Mouse (Mus musculus) myocyte (in vitro differentiated cells): ENCODE measurements around the gene Tm9sf1. TPM values are rescaled to one million over a fixed set of nuclear protein-coding genes. Genes with fewer than 3 reads are reported as not detected.
A peak's percentile ranks its signal among the peaks of the same experiment; 100 is the strongest.

Source experiments
- H3K27me3 ChIP-seq: one replicate; pipeline ENCODE4 v1.6.1; 2011; ENCODE audit not compliant: control insufficient read depth, insufficient read depth, insufficient read length
- H3K36me3 ChIP-seq: one replicate; pipeline ENCODE4 v1.6.1; 2011; ENCODE audit not compliant: control insufficient read depth, insufficient read depth
- H3K4me2 ChIP-seq: one replicate; pipeline ENCODE4 v1.6.1; 2011; ENCODE audit warnings: low read depth, control low read depth
- H3K4me3 ChIP-seq: one replicate; pipeline ENCODE4 v1.5.1; 2011; ENCODE audit warnings: mild to moderate bottlenecking, control low read depth, moderate library complexity
- H3K79me2 ChIP-seq: one replicate; pipeline ENCODE4 v1.6.1; 2011; ENCODE audit not compliant: control insufficient read depth, insufficient read depth
- H3ac ChIP-seq: one replicate; pipeline ENCODE4 v1.6.1; 2011; ENCODE audit not compliant: control insufficient read depth, insufficient read length
- CEBPB ChIP-seq: IDR thresholded peaks from 2 replicates; pipeline ENCODE4 v1.6.1; 2011; ENCODE audit warnings: mild to moderate bottlenecking, moderate library complexity; ENCODE audit not compliant: poor library complexity, insufficient read depth, severe bottlenecking
- E2F4 ChIP-seq: IDR thresholded peaks from one replicate; pipeline ENCODE4 v1.6.1; 2011; ENCODE audit warnings: mild to moderate bottlenecking, control low read depth, moderate library complexity; ENCODE audit not compliant: insufficient read depth
- MAX ChIP-seq: IDR thresholded peaks from one replicate; pipeline ENCODE4 v1.6.1; 2011; ENCODE audit warnings: low read depth, mild to moderate bottlenecking, control low read depth
- MYOD1 ChIP-seq, 3 experiments: IDR thresholded peaks; one replicate each; pipeline ENCODE4 v1.6.1; 2011; ENCODE audit warnings: control low read depth in 2 of 3, low read depth in 2 of 3, mild to moderate bottlenecking in 2 of 3, moderate library complexity in 1 of 3; ENCODE audit not compliant: insufficient read length in 2 of 3, control insufficient read depth in 1 of 3
- MYOG ChIP-seq, 3 experiments: IDR thresholded peaks; one replicate each; pipeline ENCODE4 v1.6.1; 2011; ENCODE audit warnings: control low read depth in 2 of 3, low read depth in 2 of 3, mild to moderate bottlenecking in 2 of 3; ENCODE audit not compliant: insufficient read length in 2 of 3, control insufficient read depth in 1 of 3, insufficient read depth in 1 of 3
- POLR2A ChIP-seq: IDR thresholded peaks from one replicate; pipeline ENCODE4 v1.6.1; 2011; ENCODE audit warnings: low read depth, mild to moderate bottlenecking, control low read depth, moderate library complexity; ENCODE audit not compliant: insufficient read length
- POLR2AphosphoS2 ChIP-seq: IDR thresholded peaks from one replicate; pipeline ENCODE4 v1.6.1; 2011; ENCODE audit warnings: low read depth, control low read depth; ENCODE audit not compliant: insufficient read length
- REST ChIP-seq: IDR thresholded peaks from one replicate; pipeline ENCODE4 v1.6.1; 2011; ENCODE audit warnings: mild to moderate bottlenecking, control low read depth, moderate library complexity; ENCODE audit not compliant: insufficient read depth, insufficient read length
- SRF ChIP-seq: IDR thresholded peaks from one replicate; pipeline ENCODE4 v1.6.1; 2011; ENCODE audit warnings: low read depth; ENCODE audit not compliant: control insufficient read depth, insufficient read length
- TCF12 ChIP-seq: IDR thresholded peaks from one replicate; pipeline ENCODE4 v1.6.1; 2011; ENCODE audit warnings: mild to moderate bottlenecking, control low read depth; ENCODE audit not compliant: poor library complexity, insufficient read depth, severe bottlenecking
- TCF3 ChIP-seq: IDR thresholded peaks from one replicate; pipeline ENCODE4 v1.6.1; 2011; ENCODE audit warnings: low read depth, control low read depth; ENCODE audit not compliant: insufficient read length
- USF1 ChIP-seq: IDR thresholded peaks from one replicate; pipeline ENCODE4 v1.6.1; 2011; ENCODE audit warnings: low read depth, mild to moderate bottlenecking, control low read depth, moderate library complexity
- polyA plus RNA-seq: library from polyadenylated mRNA; unstranded; fragments of >200 nt; fragmentation: generic; extraction: Trizol; gene quantifications from one replicate; pipeline ENCODE4 v1.2.1, GENCODE M21; 2012; ENCODE audit warnings: missing spikeins

Tm9sf1 gene
- 57.9 TPM for polyA plus RNA-seq

GRCm38 (mm10) chr14:55643060-55643907 is at the start of gene Tm9sf1:
TSS of gene Tm9sf1 (minus strand) at chr14:55643806.
- TF ChIP-seq TCF3 (no peak), POLR2AphosphoS2 (peak; percentile 49), MYOG (IDR thresholded peaks at IDR 0.05; ENCODE audit: control insufficient read depth in 1 of 3, insufficient read depth in 1 of 3, insufficient read length in 2 of 3, low read depth in 2 of 3) (peak in 2 of 3 experiments; percentile 1 to 25), E2F4 (peak; percentile 76), TCF12 (no peak), MAX (peak; percentile 87), CEBPB (no peak), MYOD1 (IDR thresholded peaks at IDR 0.05; ENCODE audit: control insufficient read depth in 1 of 3, insufficient read length in 2 of 3, low read depth in 2 of 3) (peak in 2 of 3 experiments; percentile 4 to 48), POLR2A (peak; percentile 55)
- peaks cover 6% of the 10 kb centered on the region for H3K36me3 ChIP-seq

GRCm38 (mm10) chr14:55689433-55689832 is 45.8 kb upstream of the Tm9sf1 start:
- Histone ChIP-seq H3K36me3 (no peaks in the 10 kb centered on the region), H3K4me2 (no peak overlapping the region), H3K4me3 (no peak overlapping the region), H3ac (no peak overlapping the region), H3K79me2 (no peaks in the 10 kb centered on the region), H3K27me3 (no peaks in the 10 kb centered on the region)
- TF ChIP-seq SRF (no peak), POLR2A (no peak), POLR2AphosphoS2 (no peak), REST (no peak), MAX (no peak), MYOG (IDR thresholded peaks at IDR 0.05; ENCODE audit: control insufficient read depth in 1 of 3, insufficient read depth in 1 of 3, insufficient read length in 2 of 3, low read depth in 2 of 3) (peak in 2 of 3 experiments; percentile 16 to 27), E2F4 (no peak), TCF3 (peak; percentile 31), USF1 (no peak), MYOD1 (IDR thresholded peaks at IDR 0.05; ENCODE audit: control insufficient read depth in 1 of 3, insufficient read length in 2 of 3, low read depth in 2 of 3) (peak; percentile 89 to 91 (median 90)), TCF12 (peak; percentile 83), CEBPB (no peak)

More at GRCm38 (mm10) chr14:55643060-55643907, at the start of gene Tm9sf1:
- Histone ChIP-seq H3K79me2 (peaks cover 50% of the 10 kb centered on the region), H3K27me3 (no peaks in the 10 kb centered on the region), H3K4me3 (peak within 1 kb of the TSS; percentile 81), H3K4me2 (peak within 1 kb of the TSS; percentile 96), H3ac (peak within 1 kb of the TSS; percentile 73)

GRCm38 (mm10) chr14:55682118-55682493 is 38.5 kb upstream of the Tm9sf1 start:
- no peaks in the 10 kb centered on the region for H3K79me2 ChIP-seq
- H3K4me2 ChIP-seq: peak overlapping the region; percentile 95
- peaks cover 28% of the 10 kb centered on the region for H3K36me3 ChIP-seq
- peak overlapping the region; percentile 6 for H3ac ChIP-seq
- TF ChIP-seq MAX (no peak), MYOD1 (IDR thresholded peaks at IDR 0.05; ENCODE audit: control insufficient read depth in 1 of 3, insufficient read length in 2 of 3, low read depth in 2 of 3) (no peak), E2F4 (no peak), TCF12 (no peak), USF1 (no peak), POLR2A (no peak), MYOG (IDR thresholded peaks at IDR 0.05; ENCODE audit: control insufficient read depth in 1 of 3, insufficient read depth in 1 of 3, insufficient read length in 2 of 3, low read depth in 2 of 3) (no peak), SRF (no peak), REST (no peak), TCF3 (no peak), CEBPB (no peak), POLR2AphosphoS2 (no peak)
- H3K27me3 ChIP-seq: no peaks in the 10 kb centered on the region
- peak overlapping the region; percentile 67 for H3K4me3 ChIP-seq

GRCm38 (mm10) chr14:55681160-55682117 is 37.8 kb upstream of the Tm9sf1 start, which contains the start of gene Tinf2:
TSS of gene Tinf2 (minus strand) at chr14:55681820.
- Histone ChIP-seq H3K4me3 (peak within 1 kb of the TSS; percentile 67), H3K79me2 (no peaks in the 10 kb centered on the region), H3ac (peak within 1 kb of the TSS; percentile 6), H3K4me2 (peak within 1 kb of the TSS; percentile 95), H3K36me3 (peaks cover 31% of the 10 kb centered on the region), H3K27me3 (no peaks in the 10 kb centered on the region)
- TF ChIP-seq POLR2AphosphoS2: peak; percentile 72
- peak in 1 of 3 experiments; percentile 42 for TF ChIP-seq MYOG (IDR thresholded peaks at IDR 0.05; ENCODE audit: control insufficient read depth in 1 of 3, insufficient read depth in 1 of 3, insufficient read length in 2 of 3, low read depth in 2 of 3)
- TF ChIP-seq CEBPB: no peak
- TF ChIP-seq MYOD1 (IDR thresholded peaks at IDR 0.05; ENCODE audit: control insufficient read depth in 1 of 3, insufficient read length in 2 of 3, low read depth in 2 of 3): peak in 1 of 3 experiments; percentile 20
- no peak for TF ChIP-seq USF1
- peak; percentile 86 for TF ChIP-seq E2F4
- peak; percentile 31 for TF ChIP-seq POLR2A
- TF ChIP-seq SRF: peak; percentile 73
